Mouse (Mus musculus) C2C12 (cell line): ENCODE results near the gene Dscam. TPM values are rescaled to one million over a fixed set of nuclear protein-coding genes. Genes with fewer than 3 reads are reported as not detected.

Source experiments
- H3K27me3 ChIP-seq: one replicate; pipeline ENCODE4 v1.6.1; 2011; ENCODE audit not compliant: control insufficient read depth, insufficient read depth, insufficient read length
- H3K36me3 ChIP-seq: one replicate; pipeline ENCODE4 v1.6.1; 2011; ENCODE audit not compliant: control insufficient read depth, insufficient read depth
- H3K4me3 ChIP-seq: one replicate; pipeline ENCODE4 v1.5.1; 2011; ENCODE audit warnings: mild to moderate bottlenecking, control low read depth; ENCODE audit not compliant: poor library complexity, insufficient read depth, severe bottlenecking
- H3K79me2 ChIP-seq: one replicate; pipeline ENCODE4 v1.6.1; 2011; ENCODE audit not compliant: control insufficient read depth, insufficient read depth
- H3K79me3 ChIP-seq: one replicate; pipeline ENCODE4 v1.6.1; 2011; ENCODE audit warnings: low read depth, control low read depth
- H3ac ChIP-seq: one replicate; pipeline ENCODE3; 2011; ENCODE audit warnings: low read depth; ENCODE audit not compliant: control insufficient read depth, insufficient read length
- CEBPB ChIP-seq: IDR thresholded peaks from one replicate; pipeline ENCODE4 v1.6.1; 2011; ENCODE audit warnings: low read depth, mild to moderate bottlenecking, control low read depth, moderate library complexity
- CTCF ChIP-seq: IDR thresholded peaks from one replicate; pipeline ENCODE4 v1.5.1; 2011; ENCODE audit not compliant: control insufficient read depth, insufficient read depth, insufficient read length
- FOSL1 ChIP-seq: IDR thresholded peaks from one replicate; pipeline ENCODE4 v1.8.0; 2011; ENCODE audit warnings: mild to moderate bottlenecking, low read length; ENCODE audit not compliant: poor library complexity, insufficient read depth, severe bottlenecking
- MAX ChIP-seq: IDR thresholded peaks from one replicate; pipeline ENCODE4 v1.6.1; 2011; ENCODE audit warnings: mild to moderate bottlenecking, control low read depth
- MYOD1 ChIP-seq: IDR thresholded peaks from one replicate; pipeline ENCODE4 v1.6.1; 2011; ENCODE audit warnings: low read depth; ENCODE audit not compliant: control insufficient read depth, insufficient read length
- MYOG ChIP-seq: IDR thresholded peaks from one replicate; pipeline ENCODE4 v1.6.1; 2011; ENCODE audit not compliant: control insufficient read depth, insufficient read length; ENCODE audit errors: extremely low read depth
- USF1 ChIP-seq: IDR thresholded peaks from one replicate; pipeline ENCODE4 v1.6.1; 2011; ENCODE audit warnings: low read depth, mild to moderate bottlenecking, control low read depth, moderate library complexity
- long read RNA-seq, 2 experiments: library from polyadenylated mRNA; unstranded; transcript quantifications; one replicate each; pipeline ENCODE4 v2.0.0; 2019 to 2020
- polyA plus RNA-seq: library from polyadenylated mRNA; unstranded; fragments of >200 nt; fragmentation: generic; extraction: Trizol; gene quantifications from one replicate; pipeline ENCODE4 v1.2.1, GENCODE M21; 2012; ENCODE audit warnings: missing spikeins

The Dscam gene
- not detected for polyA plus RNA-seq
- long read RNA-seq, experiment 1: 0 reads
- long read RNA-seq, experiment 2: 0 reads

GRCm38 (mm10) chr16:97170513-97171081 is at the start of gene Dscam:
TSS of gene Dscam (minus strand) at chr16:97170752.
- H3K27me3 ChIP-seq: peaks cover 5% of the 10 kb centered on the region

DNA sequence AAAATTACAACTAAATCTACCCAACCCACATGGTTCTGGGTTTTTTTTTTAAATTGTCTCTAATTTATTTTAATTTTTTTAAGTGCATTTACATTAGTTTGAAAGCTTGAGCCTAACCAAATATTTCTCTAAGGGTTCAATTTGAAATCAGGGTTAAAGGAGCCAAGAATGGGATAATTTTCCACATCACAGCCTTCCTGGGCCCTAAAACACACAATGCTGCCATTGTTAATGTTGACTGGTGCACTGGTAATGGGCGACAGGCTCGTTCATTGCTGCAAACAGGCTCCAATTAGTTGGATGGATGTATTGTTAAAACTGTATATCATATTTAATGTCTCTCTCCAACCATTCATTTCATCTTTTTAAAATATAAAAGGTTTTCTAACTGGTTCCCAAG is 48.8 kb upstream of the Dscam start:
- H3K36me3 ChIP-seq: no peaks in the 10 kb centered on the region
- no peaks in the 10 kb centered on the region for H3K79me3 ChIP-seq
- no peak overlapping the region for H3K4me3 ChIP-seq
- TF ChIP-seq MYOD1: no peak
- no peak for TF ChIP-seq CEBPB
- no peak for TF ChIP-seq USF1
- no peak for TF ChIP-seq MAX
- TF ChIP-seq CTCF: no peak
- no peak overlapping the region for H3ac ChIP-seq
- no peaks in the 10 kb centered on the region for H3K79me2 ChIP-seq
- H3K27me3 ChIP-seq: no peaks in the 10 kb centered on the region

More at GRCm38 (mm10) chr16:97170513-97171081, at the start of gene Dscam:
- Histone ChIP-seq H3K79me3 (no peaks in the 10 kb centered on the region), H3K36me3 (no peaks in the 10 kb centered on the region), H3K79me2 (no peaks in the 10 kb centered on the region), H3ac (no peak within 1 kb of the TSS), H3K4me3 (no peak within 1 kb of the TSS)
- TF ChIP-seq CTCF (no peak), MAX (no peak), CEBPB (no peak), MYOD1 (no peak), MYOG (no peak), FOSL1 (no peak), USF1 (no peak)

DNA sequence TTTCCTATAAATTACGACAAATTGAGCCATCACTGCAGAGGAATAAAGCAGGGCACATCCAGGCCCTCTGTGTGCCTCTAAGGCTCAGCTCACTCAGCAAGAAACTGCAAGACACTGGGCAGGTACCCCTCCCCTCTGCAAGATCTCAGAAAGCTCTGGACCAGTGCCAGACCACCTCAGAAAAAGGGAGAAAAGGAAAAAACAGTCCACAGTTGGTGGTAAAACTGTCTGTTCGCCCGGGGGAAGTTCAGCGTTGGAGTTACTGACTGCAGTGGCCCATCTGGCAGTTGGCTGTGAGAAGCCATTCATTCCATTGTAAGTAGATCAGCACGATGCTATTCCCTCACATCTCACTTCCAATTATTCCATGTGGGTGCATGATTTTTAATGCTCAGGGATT is 39.4 kb upstream of the Dscam start:
- Histone ChIP-seq H3ac (no peak overlapping the region), H3K36me3 (no peaks in the 10 kb centered on the region), H3K4me3 (no peak overlapping the region), H3K79me2 (no peaks in the 10 kb centered on the region), H3K79me3 (no peaks in the 10 kb centered on the region), H3K27me3 (no peaks in the 10 kb centered on the region)
- TF ChIP-seq CTCF (no peak), MYOG (no peak), FOSL1 (no peak), MYOD1 (no peak), USF1 (no peak), CEBPB (no peak)

DNA sequence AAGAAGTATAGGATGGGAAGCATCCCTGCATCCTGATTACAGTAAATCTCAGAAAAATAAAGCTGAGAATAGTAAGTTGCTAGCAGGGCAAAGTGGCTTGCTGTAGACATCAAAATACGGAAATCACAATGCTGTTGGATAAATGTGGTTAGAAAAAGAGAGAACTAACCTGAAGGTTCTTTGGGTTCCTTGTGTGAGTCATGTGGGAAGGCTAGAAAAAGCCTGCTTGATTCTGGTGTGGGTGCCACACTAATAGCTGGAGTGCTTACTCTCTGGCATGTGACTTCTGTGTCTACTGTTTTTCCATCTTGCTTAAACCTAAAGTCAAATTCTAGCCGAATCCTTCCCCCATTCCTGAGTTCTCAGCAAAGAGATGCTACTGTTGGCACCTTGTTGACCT is 37.7 kb upstream of the Dscam start:
- H3K79me2 ChIP-seq: no peaks in the 10 kb centered on the region
- no peaks in the 10 kb centered on the region for H3K27me3 ChIP-seq
- H3ac ChIP-seq: no peak overlapping the region
- TF ChIP-seq MYOG: no peak
- no peak for TF ChIP-seq MYOD1
- no peak for TF ChIP-seq CEBPB
- no peaks in the 10 kb centered on the region for H3K79me3 ChIP-seq
- H3K36me3 ChIP-seq: no peaks in the 10 kb centered on the region
- H3K4me3 ChIP-seq: no peak overlapping the region

- H3ac ChIP-seq: no peak overlapping the region
- no peaks in the 10 kb centered on the region for H3K79me3 ChIP-seq
- H3K36me3 ChIP-seq: no peaks in the 10 kb centered on the region
- H3K79me2 ChIP-seq: no peaks in the 10 kb centered on the region
- no peaks in the 10 kb centered on the region for H3K27me3 ChIP-seq
- no peak overlapping the region for H3K4me3 ChIP-seq
- TF ChIP-seq USF1 (no peak), MYOD1 (no peak), MYOG (no peak), CEBPB (no peak), MAX (no peak), FOSL1 (no peak), CTCF (no peak)
Observed at GRCm38 (mm10) chr16:97204090-97204489, 33.5 kb upstream of the Dscam start.

DNA sequence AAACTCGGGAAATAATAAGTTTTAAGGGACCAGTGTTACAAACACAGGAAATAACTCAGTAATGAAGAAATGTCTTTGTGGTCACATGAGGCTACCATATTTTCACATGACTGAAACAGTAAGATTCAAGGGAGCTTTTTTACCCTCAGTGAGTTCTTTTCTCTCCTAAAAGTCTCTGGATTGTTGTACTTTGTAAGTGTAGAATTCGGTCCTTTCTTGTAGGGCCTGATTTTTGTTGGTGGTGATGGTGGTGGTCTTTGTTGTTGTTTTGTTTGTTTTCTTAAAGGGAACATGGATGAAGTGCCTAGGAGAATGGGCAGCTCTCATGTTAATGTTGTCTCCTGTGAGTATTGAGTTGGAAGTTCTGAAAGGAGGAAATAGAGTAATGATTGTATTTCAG is 33.0 kb upstream of the Dscam start:
- Histone ChIP-seq H3K4me3 (no peak overlapping the region), H3K79me3 (no peaks in the 10 kb centered on the region), H3ac (no peak overlapping the region), H3K36me3 (no peaks in the 10 kb centered on the region), H3K27me3 (no peaks in the 10 kb centered on the region), H3K79me2 (no peaks in the 10 kb centered on the region)
- no peak for TF ChIP-seq MYOG
- TF ChIP-seq USF1: no peak
